Mouse (Mus musculus) forebrain, postnatal 0 days (tissue): ENCODE measurements at regions not wholly inside any gene's neighbourhood (a gene's known extent, or its start where the extent isn't known, plus 50 kb on each side); places are given as distances from the start of the nearest gene placed in this dataset.

Experiments
- ATAC-seq: fragments of 200-750 bp; cut with Nextera tagmentation; 2 replicates; pipeline ENCODE4 v1.8.0; 2017; ENCODE audit warnings: mild to moderate bottlenecking, moderate library complexity
- DNase-seq: peaks from one replicate; pipeline ENCODE4 v3.0.0-alpha.2; 2015
- H3K27ac ChIP-seq: fragments of 300-500 bp; sonication (generic); 2 replicates; pipeline ENCODE4 v1.5.1; 2014; ENCODE audit warnings: low read depth, mild to moderate bottlenecking, antibody characterized with exemption, low read length, moderate library complexity, mixed read lengths
- H3K27me3 ChIP-seq: fragments of 300-500 bp; sonication (generic); 2 replicates; pipeline ENCODE4 v1.6.1; 2014; ENCODE audit warnings: mild to moderate bottlenecking, low read length, mixed read lengths; ENCODE audit not compliant: insufficient read depth
- H3K36me3 ChIP-seq: fragments of 300-500 bp; sonication (generic); 2 replicates; pipeline ENCODE4 v1.6.1; 2014; ENCODE audit warnings: mild to moderate bottlenecking, moderate library complexity; ENCODE audit not compliant: insufficient read depth
- H3K4me1 ChIP-seq: fragments of 300-500 bp; sonication (generic); 2 replicates; pipeline ENCODE4 v1.6.1; 2014; ENCODE audit warnings: antibody characterized with exemption; ENCODE audit not compliant: insufficient read depth
- H3K4me2 ChIP-seq: fragments of 300-500 bp; sonication (generic); 2 replicates; pipeline ENCODE4 v1.6.1; 2014; ENCODE audit warnings: low read depth, mild to moderate bottlenecking, moderate library complexity
- H3K4me3 ChIP-seq: fragments of 300-500 bp; sonication (generic); 2 replicates; pipeline ENCODE4 v1.5.1; 2014; ENCODE audit warnings: low read depth, low read length, mixed read lengths
- H3K9ac ChIP-seq: fragments of 300-500 bp; sonication (generic); 2 replicates; pipeline ENCODE4 v1.6.1; 2014; ENCODE audit warnings: mild to moderate bottlenecking
- H3K9me3 ChIP-seq: fragments of 300-500 bp; sonication (generic); 2 replicates; pipeline ENCODE4 v1.6.1; 2016; ENCODE audit warnings: low read length
- CTCF ChIP-seq: sonication (generic); IDR thresholded peaks from 2 replicates; pipeline ENCODE4 v1.5.1; 2016; ENCODE audit warnings: antibody characterized with exemption, control low read depth, low read depth
- WGBS: fragments of 180-500 bp; shearing (Covaris S2); extraction: QIAGEN DNeasy Blood & Tissue Kit; methylation state at CpG from one replicate; pipeline ENCODE4 v1.1.7; 2014; 5-methylcytosine and 5-hydroxymethylcytosine counted together

GRCm38 (mm10) chr4:137130619-137131212, 82.1 kb upstream of the Zbtb40 start:
- DNase-seq (no peak), ATAC-seq (no peak)
- 74% methylated on average over 7 of the region's 7 CpGs for WGBS
- H3K4me1 ChIP-seq = peaks cover 5% of the 10 kb centered on the region; the same call in 1 of the 2 replicates
- no peaks in the 10 kb centered on the region for H3K9me3 ChIP-seq
- no peak overlapping the region for H3K9ac ChIP-seq
- H3K36me3 ChIP-seq = no peaks in the 10 kb centered on the region
- H3K27ac ChIP-seq = no peak overlapping the region
- H3K4me2 ChIP-seq = no peak overlapping the region
- no peaks in the 10 kb centered on the region for H3K27me3 ChIP-seq
- no peak overlapping the region for H3K4me3 ChIP-seq
- TF ChIP-seq CTCF = no peak

- Histone ChIP-seq H3K9me3 (no peaks in the 10 kb centered on the region), H3K4me2 (no peak overlapping the region), H3K36me3 (no peaks in the 10 kb centered on the region), H3K4me3 (no peak overlapping the region), H3K4me1 (no peaks in the 10 kb centered on the region), H3K9ac (no peak overlapping the region), H3K27me3 (no peaks in the 10 kb centered on the region), H3K27ac (no peak overlapping the region)
- peak; percentile 73 for ATAC-seq
- no peak for DNase-seq
- TF ChIP-seq CTCF = no peak
- WGBS = 35% methylated on average over 15 of the region's 15 CpGs
Measured at GRCm38 (mm10) chr4:137128152-137128551, 79.6 kb upstream of the Zbtb40 start.

GRCm38 (mm10) chr4:137121684-137122083, 73.1 kb upstream of the Zbtb40 start:
- no peak overlapping the region for H3K4me2 ChIP-seq
- no peaks in the 10 kb centered on the region for H3K9me3 ChIP-seq
- H3K9ac ChIP-seq = no peak overlapping the region
- no peaks in the 10 kb centered on the region for H3K4me1 ChIP-seq
- H3K27ac ChIP-seq = no peak overlapping the region
- H3K4me3 ChIP-seq = no peak overlapping the region
- no peak for TF ChIP-seq CTCF
- DNase-seq (no peak), ATAC-seq (no peak)
- no peaks in the 10 kb centered on the region for H3K27me3 ChIP-seq
- WGBS = 46% methylated on average over 10 of the region's 10 CpGs
- no peaks in the 10 kb centered on the region for H3K36me3 ChIP-seq

- WGBS = 63% methylated on average over 7 of the region's 7 CpGs
- no peak overlapping the region for H3K4me2 ChIP-seq
- H3K36me3 ChIP-seq = no peaks in the 10 kb centered on the region
- no peak for TF ChIP-seq CTCF
- no peak overlapping the region for H3K4me3 ChIP-seq
- H3K27me3 ChIP-seq = no peaks in the 10 kb centered on the region
- H3K4me1 ChIP-seq = no peaks in the 10 kb centered on the region
- ATAC-seq (no peak), DNase-seq (no peak)
- H3K27ac ChIP-seq = no peak overlapping the region
- no peaks in the 10 kb centered on the region for H3K9me3 ChIP-seq
- H3K9ac ChIP-seq = no peak overlapping the region
Measured at GRCm38 (mm10) chr4:137120597-137120996, 72.0 kb upstream of the Zbtb40 start.

GRCm38 (mm10) chr4:137118332-137118715, 69.7 kb upstream of the Zbtb40 start:
- Histone ChIP-seq H3K9ac (peak overlapping the region; percentile 55), H3K9me3 (no peaks in the 10 kb centered on the region), H3K4me3 (peak overlapping the region; percentile 30), H3K27me3 (no peaks in the 10 kb centered on the region), H3K36me3 (no peaks in the 10 kb centered on the region), H3K27ac (peak overlapping the region; percentile 59), H3K4me1 (no peaks in the 10 kb centered on the region), H3K4me2 (peak overlapping the region; percentile 61)
- 14% methylated on average over 10 of the region's 10 CpGs for WGBS
- DNase-seq (no peak), ATAC-seq (no peak; the same call in 1 of the 2 replicates)
- TF ChIP-seq CTCF = no peak

GRCm38 (mm10) chr4:137117471-137118331, 69.1 kb upstream of the Zbtb40 start:
- no peaks in the 10 kb centered on the region for H3K4me1 ChIP-seq
- H3K9me3 ChIP-seq = no peaks in the 10 kb centered on the region
- H3K27ac ChIP-seq = peak overlapping the region; percentile 59
- no peaks in the 10 kb centered on the region for H3K27me3 ChIP-seq
- peak overlapping the region; percentile 30 for H3K4me3 ChIP-seq
- peak overlapping the region; percentile 55 for H3K9ac ChIP-seq
- WGBS = under 1% methylated on average over 26 of the region's 27 CpGs
- ATAC-seq (peak; percentile 82), DNase-seq (peak; percentile 69)
- H3K4me2 ChIP-seq = peak overlapping the region; percentile 61
- no peaks in the 10 kb centered on the region for H3K36me3 ChIP-seq
- TF ChIP-seq CTCF = peak; percentile 41

- Histone ChIP-seq H3K4me1 (no peaks in the 10 kb centered on the region), H3K4me2 (no peak overlapping the region), H3K27ac (no peak overlapping the region), H3K9ac (no peak overlapping the region), H3K27me3 (no peaks in the 10 kb centered on the region), H3K36me3 (no peaks in the 10 kb centered on the region), H3K9me3 (no peaks in the 10 kb centered on the region), H3K4me3 (no peak overlapping the region)
- no peak for DNase-seq
- no peak for ATAC-seq
- no peak for TF ChIP-seq CTCF
- WGBS = 87% methylated on average over 14 of the region's 14 CpGs
Measured at GRCm38 (mm10) chr4:137115062-137115461, 66.5 kb upstream of the Zbtb40 start.
